Mouse (Mus musculus) lung, adult 2 months (tissue): Measurements from ENCODE around the gene Dock11.

Experiments used
- CTCF ChIP-seq: fragments of 200-500 bp; IDR thresholded peaks from 2 replicates; pipeline ENCODE4 v1.5.1; 2011; ENCODE audit warnings: mild to moderate bottlenecking, low read length, control low read depth; ENCODE audit not compliant: insufficient read depth
- POLR2A ChIP-seq: fragments of 200-500 bp; IDR thresholded peaks from 2 replicates; pipeline ENCODE4 v1.6.1; 2011; ENCODE audit warnings: low read depth, mild to moderate bottlenecking, control low read depth, low read length, borderline replicate concordance; ENCODE audit errors: extremely low read depth

- TF ChIP-seq CTCF (no peak), POLR2A (no peak)
Observed at GRCm38 (mm10) chrX:36111622-36112421, 223.2 kb downstream of the Dock11 start, which contains the start of gene Il13ra1.
